Mouse (Mus musculus) intestine, embryonic 15.5 days (tissue): ENCODE data around the gene Zc3h6. TPM values are rescaled to one million over a fixed set of nuclear protein-coding genes. Genes with fewer than 3 reads are reported as not detected.

ENCODE experiments used
- ATAC-seq: fragments of 200-750 bp; cut with Nextera tagmentation; 2 replicates; pipeline ENCODE4 v1.8.0; 2017; ENCODE audit warnings: moderate TSS enrichment, moderate library complexity
- H3K27ac ChIP-seq: fragments of 300-500 bp; sonication (generic); 2 replicates; pipeline ENCODE4 v1.5.1; 2015; ENCODE audit warnings: mild to moderate bottlenecking, inconsistent platforms
- H3K27me3 ChIP-seq: fragments of 300-500 bp; sonication (generic); replicated peaks from 2 replicates; pipeline ENCODE4 v1.6.1; 2015; ENCODE audit warnings: inconsistent platforms
- H3K36me3 ChIP-seq: fragments of 300-500 bp; sonication (generic); 2 replicates; pipeline ENCODE4 v1.6.1; 2015; ENCODE audit warnings: inconsistent platforms
- H3K4me1 ChIP-seq: fragments of 300-500 bp; sonication (generic); replicated peaks from 2 replicates; pipeline ENCODE4 v1.6.1; 2015; ENCODE audit warnings: inconsistent platforms
- H3K4me2 ChIP-seq: fragments of 300-500 bp; sonication (generic); replicated peaks from 2 replicates; pipeline ENCODE4 v1.6.1; 2015; ENCODE audit warnings: mild to moderate bottlenecking, inconsistent platforms
- H3K4me3 ChIP-seq: fragments of 300-500 bp; sonication (generic); replicated peaks from 2 replicates; pipeline ENCODE4 v1.5.1; 2015; ENCODE audit warnings: inconsistent platforms
- H3K9ac ChIP-seq: fragments of 300-500 bp; sonication (generic); 2 replicates; pipeline ENCODE4 v1.6.1; 2015; ENCODE audit warnings: inconsistent platforms
- H3K9me3 ChIP-seq: fragments of 300-500 bp; sonication (generic); 2 replicates; pipeline ENCODE4 v1.6.1; 2016; ENCODE audit warnings: inconsistent platforms
- WGBS: fragments of 180-500 bp; shearing (Covaris S2); methylation state at CpG from one replicate; pipeline ENCODE4 v1.1.7; 2015; 5-methylcytosine and 5-hydroxymethylcytosine counted together
- polyA plus RNA-seq: library from polyadenylated mRNA; unstranded; fragments of >200 nt; fragmentation: Nextera tagmentation; extraction: Ambion mirVana; gene quantifications from 2 replicates; pipeline ENCODE4 v1.2.1, GENCODE M21; 2015

The Zc3h6 gene
- polyA plus RNA-seq = 1.5 and 1.9 TPM in 2 replicates

- Histone ChIP-seq H3K4me3 (peak within 1 kb of the TSS; percentile 84), H3K27me3 (no peaks in the 10 kb centered on the region)
- WGBS = under 1% methylated on average over 65 of the region's 65 CpGs
Measured at GRCm38 (mm10) chr2:128966641-128967580, at the start of gene Zc3h6. Zc3h6 (plus strand) TSS chr2:128967402.

GRCm38 (mm10) chr2:128924799-128925198 is 42.4 kb upstream of the Zc3h6 start:
- Histone ChIP-seq H3K36me3 (0 out of 2 replicates have a peak, but pooled peaks cover 4% of the 10 kb centered on the region), H3K4me3 (no peak overlapping the region), H3K4me1 (no peaks in the 10 kb centered on the region), H3K9me3 (no peaks in the 10 kb centered on the region), H3K9ac (no peak overlapping the region), H3K27me3 (no peaks in the 10 kb centered on the region), H3K27ac (no peak overlapping the region), H3K4me2 (no peak overlapping the region)
- ATAC-seq = no peak
- WGBS = 88% methylated on average over 4 of the region's 4 CpGs

More at GRCm38 (mm10) chr2:128966641-128967580, at the start of gene Zc3h6:
- Histone ChIP-seq H3K9ac (peak within 1 kb of the TSS; percentile 98), H3K4me1 (peaks cover 5% of the 10 kb centered on the region; the same call in 1 of the 2 replicates), H3K27ac (peak within 1 kb of the TSS; percentile 100), H3K9me3 (no peaks in the 10 kb centered on the region), H3K4me2 (peak within 1 kb of the TSS; percentile 69), H3K36me3 (no peaks in the 10 kb centered on the region)
- peak; percentile 99 for ATAC-seq

- H3K4me3 ChIP-seq = no peak overlapping the region
- no peak overlapping the region for H3K4me2 ChIP-seq
- no peaks in the 10 kb centered on the region for H3K27me3 ChIP-seq
- ATAC-seq = no peak
- 0 out of 2 replicates have a peak, but pooled peaks cover 8% of the 10 kb centered on the region for H3K36me3 ChIP-seq
- 73% methylated on average over 3 of the region's 3 CpGs for WGBS
- H3K9me3 ChIP-seq = no peaks in the 10 kb centered on the region
- no peaks in the 10 kb centered on the region for H3K4me1 ChIP-seq
- H3K27ac ChIP-seq = no peak overlapping the region
- H3K9ac ChIP-seq = no peak overlapping the region
Measured at GRCm38 (mm10) chr2:128928446-128928845, 38.8 kb upstream of the Zc3h6 start.

- no peak overlapping the region for H3K9ac ChIP-seq
- H3K9me3 ChIP-seq = no peaks in the 10 kb centered on the region
- H3K4me3 ChIP-seq = no peak overlapping the region
- H3K36me3 ChIP-seq = 0 out of 2 replicates have a peak, but pooled peaks cover 11% of the 10 kb centered on the region
- no peak overlapping the region for H3K4me2 ChIP-seq
- peak; percentile 69 for ATAC-seq
- no peaks in the 10 kb centered on the region for H3K27me3 ChIP-seq
- no peaks in the 10 kb centered on the region for H3K4me1 ChIP-seq
- H3K27ac ChIP-seq = no peak overlapping the region
Measured at GRCm38 (mm10) chr2:128930704-128931103, 36.5 kb upstream of the Zc3h6 start.

- Histone ChIP-seq H3K27ac (no peak overlapping the region), H3K27me3 (no peaks in the 10 kb centered on the region), H3K36me3 (0 out of 2 replicates have a peak, but pooled peaks cover 7% of the 10 kb centered on the region), H3K4me3 (no peak overlapping the region), H3K4me1 (no peaks in the 10 kb centered on the region), H3K4me2 (no peak overlapping the region), H3K9me3 (no peaks in the 10 kb centered on the region), H3K9ac (no peak overlapping the region)
- WGBS = 80% methylated on average over 3 of the region's 3 CpGs
- no peak for ATAC-seq
Measured at GRCm38 (mm10) chr2:128936256-128936655, 30.9 kb upstream of the Zc3h6 start.

- peak; percentile 96 for ATAC-seq
- WGBS = under 1% methylated on average over 65 of the region's 65 CpGs
- no peaks in the 10 kb centered on the region for H3K4me1 ChIP-seq
- peak within 1 kb of the TSS; percentile 77 for H3K9ac ChIP-seq
- peak within 1 kb of the TSS; percentile 79 for H3K27ac ChIP-seq
- H3K27me3 ChIP-seq = no peaks in the 10 kb centered on the region
- H3K36me3 ChIP-seq = no peaks in the 10 kb centered on the region
- no peaks in the 10 kb centered on the region for H3K9me3 ChIP-seq
- peak within 1 kb of the TSS; percentile 93 for H3K4me2 ChIP-seq
- peak within 1 kb of the TSS; percentile 79 for H3K4me3 ChIP-seq
Measured at GRCm38 (mm10) chr2:128943538-128944528, 23.4 kb upstream of the Zc3h6 start, which contains the start of gene Zc3h8. Zc3h8 (minus strand) TSS chr2:128944077.

GRCm38 (mm10) chr2:128947962-128948588 is 19.1 kb upstream of the Zc3h6 start:
- Histone ChIP-seq H3K4me2 (no peak overlapping the region), H3K27me3 (no peaks in the 10 kb centered on the region), H3K36me3 (no peaks in the 10 kb centered on the region), H3K27ac (no peak overlapping the region), H3K9me3 (no peaks in the 10 kb centered on the region), H3K4me3 (no peak overlapping the region), H3K4me1 (no peaks in the 10 kb centered on the region), H3K9ac (no peak overlapping the region)
- 0 out of 2 replicates have a peak, but pooled peaks have one; percentile 26 for ATAC-seq
- WGBS = 28% methylated on average over 6 of the region's 6 CpGs

- Histone ChIP-seq H3K27ac (no peak overlapping the region), H3K36me3 (no peaks in the 10 kb centered on the region), H3K9ac (no peak overlapping the region), H3K4me1 (no peaks in the 10 kb centered on the region), H3K27me3 (no peaks in the 10 kb centered on the region), H3K4me2 (no peak overlapping the region), H3K4me3 (no peak overlapping the region), H3K9me3 (no peaks in the 10 kb centered on the region)
- ATAC-seq = no peak
Measured at GRCm38 (mm10) chr2:128954186-128954585, 13.0 kb upstream of the Zc3h6 start.

- no peaks in the 10 kb centered on the region for H3K36me3 ChIP-seq
- no peaks in the 10 kb centered on the region for H3K27me3 ChIP-seq
- H3K9me3 ChIP-seq = no peaks in the 10 kb centered on the region
- no peak overlapping the region for H3K4me3 ChIP-seq
- H3K4me2 ChIP-seq = peak overlapping the region; percentile 42
- no peak overlapping the region for H3K9ac ChIP-seq
- ATAC-seq = no peak
- H3K4me1 ChIP-seq = peaks cover 5% of the 10 kb centered on the region; the same call in 1 of the 2 replicates
- H3K27ac ChIP-seq = peak overlapping the region; percentile 45
- 56% methylated on average over 5 of the region's 5 CpGs for WGBS
Measured at GRCm38 (mm10) chr2:128965505-128966105, 1.6 kb upstream of the Zc3h6 start.

GRCm38 (mm10) chr2:128966236-128966635 is 966 bp upstream of the Zc3h6 start:
- 13% methylated on average over 6 of the region's 6 CpGs for WGBS
- no peak overlapping the region for H3K9ac ChIP-seq
- H3K27ac ChIP-seq = no peak overlapping the region
- no peaks in the 10 kb centered on the region for H3K36me3 ChIP-seq
- ATAC-seq = no peak
- peaks cover 5% of the 10 kb centered on the region; the same call in 1 of the 2 replicates for H3K4me1 ChIP-seq
- no peaks in the 10 kb centered on the region for H3K9me3 ChIP-seq
- H3K4me2 ChIP-seq = peak overlapping the region; percentile 57
- no peaks in the 10 kb centered on the region for H3K27me3 ChIP-seq
- H3K4me3 ChIP-seq = no peak overlapping the region
